Mouse (Mus musculus) erythroblast, adult 5-6 weeks (primary cell): ENCODE measurements around the gene Timmdc1. TPM values are rescaled to one million over a fixed set of nuclear protein-coding genes. Genes with fewer than 3 reads are reported as not detected.

Experiments
- ATAC-seq: replicated peaks from 2 replicates; pipeline ENCODE4 v1.8.0; 2016; ENCODE audit warnings: moderate number of reproducible peaks, mild to moderate bottlenecking, moderate TSS enrichment, inconsistent platforms; ENCODE audit not compliant: poor library complexity, low FRiP score, severe bottlenecking
- total RNA-seq, 2 experiments: library from RNA; stranded (forward) in 1 of 2; stranded (reverse) in 1 of 2; fragments of 150-400 nt in 1 of 2; fragments of 200-764, 138-1000 nt in 1 of 2; gene quantifications; 2 replicates each; pipeline versions ENCODE4 v1.2.3 to v1.2.4; 2015 to 2017; ENCODE audit warnings: low replicate concordance in 2 of 2

Timmdc1 gene
- total RNA-seq (2015; ENCODE audit: low replicate concordance): 1.5 and 3.6 TPM in 2 replicates
- total RNA-seq (2017; ENCODE audit: low replicate concordance): 3.8 and 12.4 TPM in 2 replicates

GRCm38 (mm10) chr16:38522129-38523084 is at the start of gene Timmdc1:
Gene Timmdc1 (minus strand): TSS chr16:38522663.
- peak; percentile 98 for ATAC-seq

- no peak for ATAC-seq
Measured at GRCm38 (mm10) chr16:38571481-38571880, 49.0 kb upstream of the Timmdc1 start.

- ATAC-seq: no peak
Measured at GRCm38 (mm10) chr16:38568192-38568591, 45.7 kb upstream of the Timmdc1 start.

GRCm38 (mm10) chr16:38563516-38563915 is 41.1 kb upstream of the Timmdc1 start:
- no peak for ATAC-seq

- peak; percentile 70 for ATAC-seq
Measured at GRCm38 (mm10) chr16:38562968-38563327, 40.5 kb upstream of the Timmdc1 start.

- ATAC-seq: peak; percentile 99
Measured at GRCm38 (mm10) chr16:38562131-38562967, 39.9 kb upstream of the Timmdc1 start.

GRCm38 (mm10) chr16:38558221-38558748 is 35.8 kb upstream of the Timmdc1 start, which contains the start of gene Tmem39a:
Gene Tmem39a (plus strand): TSS chr16:38558698.
- ATAC-seq: no peak

GRCm38 (mm10) chr16:38555988-38556387 is 33.5 kb upstream of the Timmdc1 start:
- no peak for ATAC-seq

- ATAC-seq: peak; percentile 88
Measured at GRCm38 (mm10) chr16:38549479-38550396, 27.3 kb upstream of the Timmdc1 start, which contains the start of gene Poglut1. Gene Poglut1 (minus strand): TSS chr16:38550258.

GRCm38 (mm10) chr16:38548000-38548399 is 25.5 kb upstream of the Timmdc1 start:
- no peak for ATAC-seq

GRCm38 (mm10) chr16:38538716-38539380 is 16.4 kb upstream of the Timmdc1 start:
- ATAC-seq: no peak

GRCm38 (mm10) chr16:38536544-38537146 is 14.2 kb upstream of the Timmdc1 start:
- peak; percentile 87 for ATAC-seq

GRCm38 (mm10) chr16:38526264-38526663 is 3.8 kb upstream of the Timmdc1 start:
- no peak for ATAC-seq

- ATAC-seq: no peak
Measured at GRCm38 (mm10) chr16:38521211-38521987, 1.1 kb downstream of the Timmdc1 start.

GRCm38 (mm10) chr16:38519140-38519539 is 3.3 kb downstream of the Timmdc1 start:
- ATAC-seq: no peak

GRCm38 (mm10) chr16:38510846-38511245 is 11.6 kb downstream of the Timmdc1 start:
- no peak for ATAC-seq

GRCm38 (mm10) chr16:38506041-38506634 is 16.3 kb downstream of the Timmdc1 start:
- ATAC-seq: peak; percentile 87
